Mouse (Mus musculus) ES-E14 (cell line): ENCODE data around the gene Hk1.

Experiments used
- CHD2 ChIP-seq: IDR thresholded peaks from 2 replicates; pipeline ENCODE4 v1.6.1; 2014; ENCODE audit warnings: mild to moderate bottlenecking, low read depth, low read length, inconsistent platforms
- HCFC1 ChIP-seq: IDR thresholded peaks from 2 replicates; pipeline ENCODE4 v1.6.1; 2012; ENCODE audit warnings: low read length, inconsistent platforms, borderline replicate concordance; ENCODE audit not compliant: insufficient read depth
- ZC3H11A ChIP-seq: IDR thresholded peaks from 2 replicates; pipeline ENCODE4 v1.6.1; 2012; ENCODE audit warnings: low read depth, mild to moderate bottlenecking, inconsistent platforms, low read length, borderline replicate concordance

GRCm38 (mm10) chr10:62321457-62321856, 58.3 kb downstream of the Hk1 start:
- no peak for TF ChIP-seq CHD2
- no peak for TF ChIP-seq ZC3H11A
- TF ChIP-seq HCFC1: no peak
